Mouse (Mus musculus) liver, postnatal 0 days (tissue): ENCODE measurements around the gene Raver2.

Source experiments
- CTCF ChIP-seq: sonication (generic); IDR thresholded peaks from 2 replicates; pipeline ENCODE4 v1.5.1; 2016; ENCODE audit warnings: antibody characterized with exemption, low read depth
- EP300 ChIP-seq: IDR thresholded peaks from 2 replicates; pipeline ENCODE4 v1.6.1; 2016; ENCODE audit warnings: antibody characterized with exemption, low read depth, mild to moderate bottlenecking

DNA sequence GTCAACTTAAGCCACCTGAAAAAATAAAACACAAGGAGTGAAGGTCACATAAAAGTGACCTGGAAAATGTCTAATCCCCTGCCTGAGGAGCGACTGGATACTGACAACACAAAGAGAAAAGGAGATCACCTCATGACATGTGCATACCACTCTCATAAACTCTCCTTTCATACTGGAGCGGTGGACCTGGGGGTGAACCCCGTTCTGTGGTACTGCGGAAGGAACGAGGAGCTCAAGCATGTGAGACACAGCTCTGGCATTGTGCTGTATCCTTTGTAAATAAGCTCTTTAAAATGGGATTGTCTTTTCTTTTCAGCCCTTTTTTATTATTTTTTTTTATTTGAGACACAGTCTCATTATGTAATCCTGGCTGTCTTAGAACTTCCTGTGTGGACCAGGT is 111.9 kb downstream of the Raver2 start:
- no peak for TF ChIP-seq EP300
- no peak for TF ChIP-seq CTCF
